Mouse (Mus musculus) myocyte (in vitro differentiated cells): ENCODE results near the gene Fgd2. TPM values are rescaled to one million over a fixed set of nuclear protein-coding genes. Genes with fewer than 3 reads are reported as not detected.
A peak's percentile ranks its signal among the peaks of the same experiment; 100 is the strongest.

Source experiments
- H3K27me3 ChIP-seq: one replicate; pipeline ENCODE4 v1.6.1; 2011; ENCODE audit not compliant: control insufficient read depth, insufficient read depth, insufficient read length
- H3K36me3 ChIP-seq: one replicate; pipeline ENCODE4 v1.6.1; 2011; ENCODE audit not compliant: control insufficient read depth, insufficient read depth
- H3K4me2 ChIP-seq: one replicate; pipeline ENCODE4 v1.6.1; 2011; ENCODE audit warnings: low read depth, control low read depth
- H3K4me3 ChIP-seq: one replicate; pipeline ENCODE4 v1.5.1; 2011; ENCODE audit warnings: mild to moderate bottlenecking, control low read depth, moderate library complexity
- H3K79me2 ChIP-seq: one replicate; pipeline ENCODE4 v1.6.1; 2011; ENCODE audit not compliant: control insufficient read depth, insufficient read depth
- H3ac ChIP-seq: one replicate; pipeline ENCODE4 v1.6.1; 2011; ENCODE audit not compliant: control insufficient read depth, insufficient read length
- CEBPB ChIP-seq: IDR thresholded peaks from 2 replicates; pipeline ENCODE4 v1.6.1; 2011; ENCODE audit warnings: mild to moderate bottlenecking, moderate library complexity; ENCODE audit not compliant: poor library complexity, insufficient read depth, severe bottlenecking
- E2F4 ChIP-seq: IDR thresholded peaks from one replicate; pipeline ENCODE4 v1.6.1; 2011; ENCODE audit warnings: mild to moderate bottlenecking, control low read depth, moderate library complexity; ENCODE audit not compliant: insufficient read depth
- MAX ChIP-seq: IDR thresholded peaks from one replicate; pipeline ENCODE4 v1.6.1; 2011; ENCODE audit warnings: low read depth, mild to moderate bottlenecking, control low read depth
- MYOD1 ChIP-seq, 3 experiments: IDR thresholded peaks; one replicate each; pipeline ENCODE4 v1.6.1; 2011; ENCODE audit warnings: control low read depth in 2 of 3, low read depth in 2 of 3, mild to moderate bottlenecking in 2 of 3, moderate library complexity in 1 of 3; ENCODE audit not compliant: insufficient read length in 2 of 3, control insufficient read depth in 1 of 3
- MYOG ChIP-seq, 3 experiments: IDR thresholded peaks; one replicate each; pipeline ENCODE4 v1.6.1; 2011; ENCODE audit warnings: control low read depth in 2 of 3, low read depth in 2 of 3, mild to moderate bottlenecking in 2 of 3; ENCODE audit not compliant: insufficient read length in 2 of 3, control insufficient read depth in 1 of 3, insufficient read depth in 1 of 3
- POLR2A ChIP-seq: IDR thresholded peaks from one replicate; pipeline ENCODE4 v1.6.1; 2011; ENCODE audit warnings: low read depth, mild to moderate bottlenecking, control low read depth, moderate library complexity; ENCODE audit not compliant: insufficient read length
- POLR2AphosphoS2 ChIP-seq: IDR thresholded peaks from one replicate; pipeline ENCODE4 v1.6.1; 2011; ENCODE audit warnings: low read depth, control low read depth; ENCODE audit not compliant: insufficient read length
- REST ChIP-seq: IDR thresholded peaks from one replicate; pipeline ENCODE4 v1.6.1; 2011; ENCODE audit warnings: mild to moderate bottlenecking, control low read depth, moderate library complexity; ENCODE audit not compliant: insufficient read depth, insufficient read length
- SRF ChIP-seq: IDR thresholded peaks from one replicate; pipeline ENCODE4 v1.6.1; 2011; ENCODE audit warnings: low read depth; ENCODE audit not compliant: control insufficient read depth, insufficient read length
- TCF12 ChIP-seq: IDR thresholded peaks from one replicate; pipeline ENCODE4 v1.6.1; 2011; ENCODE audit warnings: mild to moderate bottlenecking, control low read depth; ENCODE audit not compliant: poor library complexity, insufficient read depth, severe bottlenecking
- TCF3 ChIP-seq: IDR thresholded peaks from one replicate; pipeline ENCODE4 v1.6.1; 2011; ENCODE audit warnings: low read depth, control low read depth; ENCODE audit not compliant: insufficient read length
- USF1 ChIP-seq: IDR thresholded peaks from one replicate; pipeline ENCODE4 v1.6.1; 2011; ENCODE audit warnings: low read depth, mild to moderate bottlenecking, control low read depth, moderate library complexity
- polyA plus RNA-seq: library from polyadenylated mRNA; unstranded; fragments of >200 nt; fragmentation: generic; extraction: Trizol; gene quantifications from one replicate; pipeline ENCODE4 v1.2.1, GENCODE M21; 2012; ENCODE audit warnings: missing spikeins

Fgd2 gene
- polyA plus RNA-seq, 1 experiment = 0.54 TPM

DNA sequence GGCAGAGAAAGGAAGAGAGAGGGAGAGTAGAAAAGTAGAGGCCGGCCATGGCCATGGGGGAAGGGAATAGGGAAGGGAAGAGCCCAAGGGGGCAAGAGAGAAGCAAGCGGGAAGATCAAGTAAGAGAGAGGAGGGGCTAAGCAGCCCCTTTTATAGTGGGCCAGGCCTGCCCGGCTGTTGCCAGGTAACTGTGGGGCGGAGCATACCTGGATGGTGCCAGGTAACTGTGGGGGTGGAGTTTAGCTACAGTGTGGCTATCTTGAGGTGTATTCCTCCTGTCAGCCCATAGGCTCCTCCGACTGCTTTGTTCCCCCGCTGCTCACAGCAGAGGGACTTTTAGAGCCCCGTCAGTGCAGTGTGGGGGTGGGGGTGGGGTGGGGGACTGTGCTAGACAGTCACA is 8.0 kb downstream of the Fgd2 start:
- H3K36me3 ChIP-seq = no peaks in the 10 kb centered on the region
- H3K4me3 ChIP-seq = no peak overlapping the region
- no peak overlapping the region for H3K4me2 ChIP-seq
- no peaks in the 10 kb centered on the region for H3K79me2 ChIP-seq
- TF ChIP-seq CEBPB (no peak), REST (no peak)
- no peak overlapping the region for H3ac ChIP-seq
- H3K27me3 ChIP-seq = peaks cover 4% of the 10 kb centered on the region

DNA sequence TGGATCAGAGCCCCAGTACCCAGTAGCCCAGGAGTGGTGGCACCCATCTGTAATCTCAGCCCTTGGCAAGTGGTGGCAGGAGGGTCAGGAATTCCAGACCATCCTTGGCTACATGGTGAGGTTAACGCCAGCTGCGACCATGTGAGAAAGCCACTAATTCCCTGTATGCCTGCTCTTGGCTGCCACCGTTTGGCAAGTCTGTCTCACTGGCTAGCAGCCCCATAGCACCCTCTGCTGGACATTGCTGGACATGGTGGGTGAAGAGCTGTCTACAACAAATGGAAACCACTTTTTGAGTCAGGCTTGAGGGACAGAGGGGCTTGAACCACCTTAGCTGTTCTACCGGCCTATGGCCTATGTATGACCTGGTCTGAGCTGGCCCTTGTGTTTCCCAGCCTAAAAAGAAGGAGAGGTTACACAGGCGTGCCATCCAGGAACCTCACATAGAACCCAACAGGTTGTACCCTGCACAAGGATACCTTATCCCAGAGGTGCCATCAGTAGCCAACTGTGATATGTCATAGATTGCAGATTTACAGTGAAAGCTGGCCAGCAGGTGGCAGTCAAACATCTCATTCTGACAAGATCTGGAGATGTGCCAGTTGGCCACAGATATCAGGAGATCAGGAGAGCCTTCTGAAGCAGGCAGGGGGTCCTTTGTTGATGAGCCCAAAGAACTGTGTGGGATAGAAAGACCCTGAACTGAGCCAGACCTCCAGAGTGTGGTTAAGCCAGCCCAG is 10.4 kb downstream of the Fgd2 start:
- H3K79me2 ChIP-seq = no peaks in the 10 kb centered on the region
- no peak for TF ChIP-seq CEBPB
- no peak for TF ChIP-seq USF1
- peak in 2 of 3 experiments; percentile 21 to 83 for TF ChIP-seq MYOG (IDR thresholded peaks at IDR 0.05; ENCODE audit: control insufficient read depth in 1 of 3, insufficient read depth in 1 of 3, insufficient read length in 2 of 3, low read depth in 2 of 3)
- TF ChIP-seq TCF12 = no peak
- no peak for TF ChIP-seq E2F4
- TF ChIP-seq TCF3 = peak; percentile 15
- peak in 2 of 3 experiments; percentile 9 to 69 for TF ChIP-seq MYOD1 (IDR thresholded peaks at IDR 0.05; ENCODE audit: control insufficient read depth in 1 of 3, insufficient read length in 2 of 3, low read depth in 2 of 3)
- TF ChIP-seq POLR2AphosphoS2 = no peak
- peak; percentile 22 for TF ChIP-seq POLR2A
- TF ChIP-seq SRF = peak; percentile 43
- no peak for TF ChIP-seq REST
- no peak for TF ChIP-seq MAX
- H3K4me2 ChIP-seq = peak overlapping the region; percentile 62
- H3K36me3 ChIP-seq = no peaks in the 10 kb centered on the region
- H3K27me3 ChIP-seq = peaks cover 4% of the 10 kb centered on the region
- H3ac ChIP-seq = no peak overlapping the region
- H3K4me3 ChIP-seq = no peak overlapping the region

DNA sequence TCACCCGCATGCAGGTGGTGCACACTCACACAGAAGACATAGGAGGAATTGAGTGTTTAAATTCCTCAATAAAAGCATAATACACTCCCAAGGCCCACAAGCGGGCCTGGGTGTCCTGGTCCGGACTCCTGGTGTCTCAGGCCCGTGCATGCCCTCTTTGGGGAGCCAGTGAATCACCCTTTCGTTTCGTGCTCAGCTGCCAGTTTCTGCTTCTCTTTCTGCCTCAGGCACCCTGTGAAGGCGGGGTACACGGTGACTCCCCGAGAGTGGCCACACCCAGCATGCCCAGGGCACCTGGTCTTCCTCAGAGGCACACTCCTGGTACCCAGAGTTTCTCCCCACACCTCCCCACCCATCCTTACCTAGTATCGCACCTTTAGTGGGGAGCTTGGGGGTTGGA is 15.2 kb downstream of the Fgd2 start:
- H3K4me3 ChIP-seq = no peak overlapping the region
- H3K4me2 ChIP-seq = no peak overlapping the region
- H3K79me2 ChIP-seq = no peaks in the 10 kb centered on the region
- no peak overlapping the region for H3ac ChIP-seq
- no peaks in the 10 kb centered on the region for H3K36me3 ChIP-seq
- H3K27me3 ChIP-seq = no peaks in the 10 kb centered on the region
- TF ChIP-seq POLR2A (no peak), TCF12 (no peak), CEBPB (no peak), MYOG (IDR thresholded peaks at IDR 0.05; ENCODE audit: control insufficient read depth in 1 of 3, insufficient read depth in 1 of 3, insufficient read length in 2 of 3, low read depth in 2 of 3) (no peak), POLR2AphosphoS2 (no peak), MYOD1 (IDR thresholded peaks at IDR 0.05; ENCODE audit: control insufficient read depth in 1 of 3, insufficient read length in 2 of 3, low read depth in 2 of 3) (no peak), SRF (no peak), TCF3 (no peak)

DNA sequence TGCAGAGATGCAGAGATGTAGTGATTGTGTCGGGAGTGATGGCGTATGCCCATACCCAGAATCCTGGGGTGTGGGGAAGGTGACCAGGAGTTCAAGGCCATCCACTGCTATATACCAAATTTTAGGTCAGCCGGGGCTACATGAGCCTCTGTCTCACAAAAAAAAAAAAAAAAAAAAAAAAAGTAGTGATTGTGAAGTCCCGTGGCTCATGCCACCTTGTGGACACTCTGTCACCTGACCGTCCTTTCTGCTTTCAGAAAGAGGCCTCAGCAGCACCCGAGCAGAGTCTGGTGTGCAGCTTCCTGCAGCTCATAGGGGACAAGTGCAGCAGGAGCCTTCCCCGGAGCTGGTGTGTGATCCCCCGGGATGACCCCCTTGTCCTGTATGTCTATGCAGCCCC is 17.3 kb downstream of the Fgd2 start:
- no peaks in the 10 kb centered on the region for H3K79me2 ChIP-seq

DNA sequence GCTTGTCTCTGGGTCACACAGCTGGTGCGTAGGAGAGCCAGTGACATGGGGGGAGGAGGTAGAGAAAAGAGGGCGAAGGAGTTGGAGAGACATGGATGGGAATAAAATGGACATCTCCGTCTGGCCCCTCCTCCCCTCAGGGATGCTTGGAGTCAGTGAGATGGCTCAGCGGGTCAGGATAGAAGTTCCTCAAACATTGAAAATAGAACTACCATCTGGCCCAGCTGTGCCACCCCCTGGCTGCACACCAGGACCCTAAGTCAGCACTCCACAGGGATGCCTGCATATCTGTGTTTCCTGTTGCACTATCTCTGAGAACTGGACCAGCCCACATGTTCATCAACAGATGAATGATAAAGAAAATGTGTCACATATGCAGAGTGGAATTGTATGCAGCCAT is 19.5 kb downstream of the Fgd2 start:
- Histone ChIP-seq H3K27me3 (no peaks in the 10 kb centered on the region), H3K36me3 (no peaks in the 10 kb centered on the region), H3ac (no peak overlapping the region), H3K79me2 (no peaks in the 10 kb centered on the region), H3K4me2 (no peak overlapping the region), H3K4me3 (no peak overlapping the region)
- TF ChIP-seq POLR2AphosphoS2 = no peak
- no peak for TF ChIP-seq CEBPB
- no peak for TF ChIP-seq TCF3
- no peak for TF ChIP-seq USF1
- no peak for TF ChIP-seq REST
- TF ChIP-seq TCF12 = no peak
- no peak for TF ChIP-seq SRF
- TF ChIP-seq E2F4 = no peak
- TF ChIP-seq MYOG (IDR thresholded peaks at IDR 0.05; ENCODE audit: control insufficient read depth in 1 of 3, insufficient read depth in 1 of 3, insufficient read length in 2 of 3, low read depth in 2 of 3) = no peak
- no peak for TF ChIP-seq POLR2A
- TF ChIP-seq MAX = no peak
- TF ChIP-seq MYOD1 (IDR thresholded peaks at IDR 0.05; ENCODE audit: control insufficient read depth in 1 of 3, insufficient read length in 2 of 3, low read depth in 2 of 3) = no peak

More for the DNA sequence above, 17.3 kb downstream of the Fgd2 start:
- H3ac ChIP-seq = no peak overlapping the region
- H3K27me3 ChIP-seq = no peaks in the 10 kb centered on the region
- H3K4me2 ChIP-seq = no peak overlapping the region
- no peak overlapping the region for H3K4me3 ChIP-seq
- TF ChIP-seq POLR2A (no peak), USF1 (no peak), MYOG (IDR thresholded peaks at IDR 0.05; ENCODE audit: control insufficient read depth in 1 of 3, insufficient read depth in 1 of 3, insufficient read length in 2 of 3, low read depth in 2 of 3) (no peak), TCF12 (no peak), MYOD1 (IDR thresholded peaks at IDR 0.05; ENCODE audit: control insufficient read depth in 1 of 3, insufficient read length in 2 of 3, low read depth in 2 of 3) (no peak), CEBPB (no peak), TCF3 (no peak), SRF (no peak), POLR2AphosphoS2 (no peak), REST (no peak), E2F4 (no peak), MAX (no peak)
- H3K36me3 ChIP-seq = no peaks in the 10 kb centered on the region
